18 mouse cellular contexts compared by ENCODE assay signal in genomic region chr13:107034028-107034920, GRCm38 (mm10). TPM values are rescaled to one million over a fixed set of nuclear protein-coding genes. Genes with fewer than 3 reads are reported as not detected.
DNase-seq lines count a peak whose midpoint lies in the region; ATAC-seq and TF ChIP-seq lines count a peak whose summit lies in the region.
"Had no signal": no experiment of that assay in that cellular context is flagged by ENCODE, and none has a peak within 500 bp of the region (broad histone marks: within the 10 kb centered on the region; RNA-seq: fewer than 3 reads in every experiment).

No protein-coding gene starts in this region.

- no peak overlapping the region for H3K27ac ChIP-seq in heart, embryonic 11.5 days (ENCODE audit: low read depth, low read length)
- no peak overlapping the region for H3K27ac ChIP-seq in heart, embryonic 12.5 days (ENCODE audit: poor library complexity, severe bottlenecking)
- no peak overlapping the region for H3K27ac ChIP-seq in liver, postnatal 0 days (ENCODE audit: low read depth)
- H3K27ac ChIP-seq: embryonic facial prominence, embryonic 13.5 days; forebrain, embryonic 13.5 days; kidney, embryonic 15.5 days; midbrain, embryonic 10.5 days had no signal

- H3K36me3 ChIP-seq in heart, embryonic 11.5 days (ENCODE audit: control insufficient read depth, insufficient read depth, low read length), result no peaks in the 10 kb centered on the region
- no peaks in the 10 kb centered on the region for H3K36me3 ChIP-seq in heart, embryonic 12.5 days
- no peaks in the 10 kb centered on the region for H3K36me3 ChIP-seq in liver, postnatal 0 days (replicated peaks; ENCODE audit: insufficient read depth, low read length)
- H3K36me3 ChIP-seq: embryonic facial prominence, embryonic 13.5 days; kidney, embryonic 15.5 days; midbrain, embryonic 10.5 days had no signal

- no peaks in the 10 kb centered on the region for H3K9me3 ChIP-seq in heart, embryonic 11.5 days (replicated peaks; ENCODE audit: control insufficient read depth, low read length)
- no peaks in the 10 kb centered on the region for H3K9me3 ChIP-seq in heart, embryonic 12.5 days (replicated peaks)
- H3K9me3 ChIP-seq in liver, postnatal 0 days (ENCODE audit: low read length), result no peaks in the 10 kb centered on the region
- H3K9me3 ChIP-seq: embryonic facial prominence, embryonic 13.5 days; forebrain, embryonic 13.5 days; kidney, embryonic 15.5 days; midbrain, embryonic 10.5 days had no signal

- no peak overlapping the region for H3K9ac ChIP-seq in heart, embryonic 11.5 days (ENCODE audit: low read depth, low read length)
- H3K9ac ChIP-seq in heart, embryonic 12.5 days, result no peak overlapping the region
- no peak overlapping the region for H3K9ac ChIP-seq in liver, postnatal 0 days (replicated peaks)
- H3K9ac ChIP-seq: embryonic facial prominence, embryonic 13.5 days; forebrain, embryonic 13.5 days; kidney, embryonic 15.5 days had no signal

- no peak for TF ChIP-seq CTCF in liver, postnatal 0 days (IDR thresholded peaks at IDR 0.05; ENCODE audit: low read depth)

- peaks cover 12% of the 10 kb centered on the region for H3K4me1 ChIP-seq in heart, embryonic 11.5 days (ENCODE audit: control insufficient read depth, insufficient read depth, low read length)
- H3K4me1 ChIP-seq in heart, embryonic 12.5 days (replicated peaks), result peaks cover 26% of the 10 kb centered on the region
- H3K4me1 ChIP-seq in liver, postnatal 0 days (ENCODE audit: insufficient read depth), result 0 out of 2 replicates have a peak, but pooled peaks cover under 1% of the 10 kb centered on the region
- H3K4me1 ChIP-seq: embryonic facial prominence, embryonic 13.5 days; forebrain, embryonic 13.5 days; kidney, embryonic 15.5 days; midbrain, embryonic 10.5 days had no signal

- WGBS in heart, embryonic 11.5 days (ENCODE audit: insufficient replicate concordance), result 43% methylated on average over 1 of the region's 1 CpGs
- WGBS in heart, embryonic 12.5 days, result 48% methylated on average over 1 of the region's 1 CpGs
- WGBS in liver, postnatal 0 days (ENCODE audit: insufficient replicate concordance), result 48% methylated on average over 1 of the region's 1 CpGs

- H3K27me3 ChIP-seq in heart, embryonic 11.5 days (ENCODE audit: control insufficient read depth, insufficient read depth, low read length), result no peaks in the 10 kb centered on the region
- no peaks in the 10 kb centered on the region for H3K27me3 ChIP-seq in heart, embryonic 12.5 days (replicated peaks)
- no peaks in the 10 kb centered on the region for H3K27me3 ChIP-seq in liver, postnatal 0 days (ENCODE audit: insufficient read depth, low read length)
- H3K27me3 ChIP-seq: embryonic facial prominence, embryonic 13.5 days; forebrain, embryonic 13.5 days; kidney, embryonic 15.5 days had no signal

- DNase-seq in ES-CJ7 (ENCODE audit: low read depth, low spot score), result peak; percentile 65
- DNase-seq in liver, postnatal 0 days, result no peak
- DNase-seq in urinary bladder, postnatal 10 days (ENCODE audit: low spot score), result no peak
- DNase-seq in retina, postnatal 1 day, result no peak
- no peak for DNase-seq in gastrocnemius, postnatal 25 days
- DNase-seq: B cell, adult 2 months; cerebellum, adult 18-20 months; heart, adult 11 months; heart, postnatal 36 days; right cerebral cortex, postnatal 25 days; thymus, postnatal 14 days had no signal

- ATAC-seq in heart, embryonic 11.5 days (replicated peaks; ENCODE audit: insufficient number of reproducible peaks, low FRiP score, low TSS enrichment), result 0 out of 2 replicates have a peak, but pooled peaks have one; percentile 35
- no peak for ATAC-seq in heart, embryonic 12.5 days (ENCODE audit: insufficient number of reproducible peaks, low FRiP score)
- peak; percentile 78 for ATAC-seq in erythroblast, adult 5-6 weeks (replicated peaks; ENCODE audit: low FRiP score, poor library complexity, severe bottlenecking)
- peak; percentile 33; the same call in 1 of the 2 replicates for ATAC-seq in liver, postnatal 0 days
- ATAC-seq: forebrain, embryonic 13.5 days had no signal

- TF ChIP-seq EP300 in liver, postnatal 0 days (IDR thresholded peaks at IDR 0.05; ENCODE audit: low read depth), result no peak

- no peak overlapping the region for H3K4me2 ChIP-seq in heart, embryonic 11.5 days
- no peak overlapping the region for H3K4me2 ChIP-seq in heart, embryonic 12.5 days
- no peak overlapping the region for H3K4me2 ChIP-seq in liver, postnatal 0 days (ENCODE audit: low read depth, low read length)
- H3K4me2 ChIP-seq: embryonic facial prominence, embryonic 13.5 days; forebrain, embryonic 13.5 days; kidney, embryonic 15.5 days had no signal

- no peak overlapping the region for H3K4me3 ChIP-seq in heart, embryonic 11.5 days (ENCODE audit: low read depth, low read length)
- no peak overlapping the region for H3K4me3 ChIP-seq in heart, embryonic 12.5 days
- H3K4me3 ChIP-seq in liver, postnatal 0 days (ENCODE audit: low read depth, low read length), result no peak overlapping the region
- H3K4me3 ChIP-seq: embryonic facial prominence, embryonic 13.5 days; forebrain, embryonic 13.5 days; kidney, embryonic 15.5 days; midbrain, embryonic 10.5 days had no signal

RNA-seq across cellular contexts. Expression of gene Kif2a, which starts 12.3 kb away (rescaled TPM):
- polyA plus RNA-seq in heart, embryonic 11.5 days (2014; fragmentation: Nextera tagmentation; extraction: Ambion mirVana), result 18.6 and 20.6 TPM in 2 replicates
- polyA plus RNA-seq in heart, embryonic 12.5 days (2016; fragmentation: Nextera tagmentation; extraction: Ambion mirVana), result 16.8 and 19.5 TPM in 2 replicates
- total RNA-seq in erythroblast, adult 5-6 weeks (2015; ENCODE audit: low replicate concordance), result 213 and 257 TPM in 2 replicates
- 160 and 229 TPM in 2 replicates for total RNA-seq in erythroblast, adult 5-6 weeks (2017; ENCODE audit: low replicate concordance)
- polyA plus RNA-seq in liver, postnatal 0 days (2015; fragmentation: Nextera tagmentation; extraction: Ambion mirVana), result 15.5 and 21.2 TPM in 2 replicates
- total RNA-seq in gastrocnemius, postnatal 25 days (2021), result 10 to 100 TPM; 23.3 to 23.4 TPM
